11 mouse cellular contexts compared by ENCODE assay signal in the genomic region with DNA sequence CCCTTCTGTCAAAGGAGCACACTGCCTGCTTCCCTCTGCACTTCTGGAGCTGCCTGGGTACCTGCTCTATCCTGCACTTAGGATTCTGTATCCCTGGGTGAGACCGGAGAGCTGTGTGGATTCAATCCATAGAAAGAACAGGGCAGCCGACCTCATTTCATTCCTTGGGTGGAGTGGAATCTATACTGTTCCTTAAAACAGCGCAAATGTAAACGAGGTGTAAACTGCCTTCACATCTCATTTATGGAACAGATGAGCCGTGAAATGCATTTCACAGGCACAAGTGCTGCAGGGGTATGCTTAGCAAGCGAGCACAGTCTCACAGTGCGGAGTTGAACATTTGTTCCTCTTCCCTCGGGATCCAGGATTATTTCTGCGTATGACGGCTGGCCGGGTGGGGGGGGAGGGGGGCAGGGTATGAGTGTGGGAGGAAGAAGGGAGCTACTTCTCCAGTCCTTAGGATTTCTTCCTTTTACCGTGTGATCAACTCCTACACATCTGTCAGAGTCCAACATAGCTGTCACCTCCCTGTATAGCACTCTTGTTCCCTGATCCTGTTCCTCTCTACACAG.
A peak's percentile ranks its signal among the peaks of the same experiment; 100 is the strongest.
DNase-seq lines count a peak whose midpoint lies in the region; ATAC-seq and TF ChIP-seq lines count a peak whose summit lies in the region.
"Had no signal": no experiment of that assay in that cellular context is flagged by ENCODE, and none has a peak within 500 bp of the region (broad histone marks: within the 10 kb centered on the region; RNA-seq: fewer than 3 reads in every experiment).

No protein-coding gene starts in this region.

- H3K27ac ChIP-seq in layer of hippocampus, adult 2 months: peak overlapping the region; percentile 74
- no peak overlapping the region for H3K27ac ChIP-seq in intestine, embryonic 16.5 days (ENCODE audit: low read length)

- H3K9ac ChIP-seq in intestine, embryonic 16.5 days (ENCODE audit: low read depth, low read length): no peak overlapping the region

- ATAC-seq in intestine, embryonic 16.5 days: no peak

- 77% methylated on average over 12 of the region's 12 CpGs for WGBS in intestine, embryonic 16.5 days

- no peak overlapping the region for H3K4me3 ChIP-seq in layer of hippocampus, adult 2 months
- H3K4me3 ChIP-seq in intestine, embryonic 16.5 days (ENCODE audit: low read length): no peak overlapping the region

- no peaks in the 10 kb centered on the region for H3K27me3 ChIP-seq in intestine, embryonic 16.5 days (replicated peaks; ENCODE audit: control insufficient read depth, insufficient read depth, low read length)

- TF ChIP-seq CTCF in layer of hippocampus, adult 2 months (conservative IDR thresholded peaks at IDR 0.05): no peak

- no peaks in the 10 kb centered on the region for H3K4me1 ChIP-seq in intestine, embryonic 16.5 days (ENCODE audit: control insufficient read depth, insufficient read depth, low read length)

- DNase-seq in layer of hippocampus, adult 2 months (ENCODE audit: low spot score in 2 of 2): peak; percentile 27 to 56
- DNase-seq in layer of hippocampus, postnatal 25 days (ENCODE audit: extremely low spot score in 1 of 2, low spot score in 1 of 2): no peak
- DNase-seq in frontal cortex, postnatal 36 days (ENCODE audit: low spot score in 2 of 2): peak; percentile 58 to 87
- peak; percentile 69 for DNase-seq in mesoderm, embryonic 11.5 days (ENCODE audit: low read depth, low spot score)
- DNase-seq in right cerebral cortex, postnatal 25 days: peak; percentile 65
- DNase-seq in kidney, postnatal 4 days: no peak
- no peak for DNase-seq in kidney, postnatal 14 days
- DNase-seq: cerebellum, adult 9-10 months; gastrocnemius, postnatal 36 days; kidney, adult 11 months had no signal

- H3K36me3 ChIP-seq in intestine, embryonic 16.5 days (ENCODE audit: control insufficient read depth, insufficient read depth, low read length): no peaks in the 10 kb centered on the region

- H3K4me2 ChIP-seq in intestine, embryonic 16.5 days (ENCODE audit: low read depth, low read length): no peak overlapping the region

- no peaks in the 10 kb centered on the region for H3K9me3 ChIP-seq in intestine, embryonic 16.5 days (ENCODE audit: control insufficient read depth, low read length)

Comparison
In these comparisons a context has a peak if more than half of its experiments do, and no peak if none do; other contexts are left out.
1. DNase-seq: peak in layer of hippocampus, adult 2 months (2 of 2), frontal cortex, postnatal 36 days (2 of 2), mesoderm, embryonic 11.5 days (single experiment) and right cerebral cortex, postnatal 25 days (single experiment); none in layer of hippocampus, postnatal 25 days (0 of 2), kidney, postnatal 4 days (0 of 2) and kidney, postnatal 14 days (single experiment).